Mouse (Mus musculus): ENCODE measurements at regions not wholly inside any gene's neighbourhood (a gene's known extent, or its start where the extent isn't known, plus 50 kb on each side); places are given as distances from the start of the nearest gene placed in this dataset.

DNA sequence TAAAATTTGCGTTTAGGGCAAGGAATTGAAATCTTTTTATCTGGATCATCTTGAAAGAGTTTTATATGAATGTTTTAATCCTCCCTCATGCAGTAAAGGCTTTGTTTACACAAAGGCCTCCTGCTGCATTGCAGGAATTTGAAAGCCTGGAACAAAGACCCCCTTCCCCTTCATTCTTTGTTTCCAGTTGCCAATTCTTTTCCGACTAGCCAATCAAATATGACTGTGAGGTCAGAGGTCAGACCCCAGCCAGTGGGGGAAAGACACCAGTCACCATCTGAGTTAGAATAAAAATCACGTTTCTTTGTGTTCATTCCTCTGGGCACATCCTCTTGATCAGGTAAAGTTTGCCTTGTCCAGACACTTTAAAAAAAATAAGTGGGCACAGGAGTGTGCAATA, 124.4 kb downstream of the CK137956 start:
- TF ChIP-seq POLR2A (IDR thresholded peaks at IDR 0.05; ENCODE audit: control insufficient read depth, extremely low read depth, insufficient read depth, low read length, poor library complexity) (no peak), CTCF (IDR thresholded peaks at IDR 0.05; ENCODE audit: borderline replicate concordance, control insufficient read depth, extremely low read depth, insufficient read depth, low read length, poor library complexity) (no peak)

Data from thymus, adult 2 months (tissue).